Mouse (Mus musculus): ENCODE data around the gene Dda1.

GRCm38 (mm10) chr8:71456906-71457305, 12.1 kb upstream of the Dda1 start:
- no peak for TF ChIP-seq CTCF (conservative IDR thresholded peaks at IDR 0.05; ENCODE audit: low read length)
- no peak for TF ChIP-seq NANOG (IDR thresholded peaks at IDR 0.05; ENCODE audit: borderline replicate concordance, low read length)
